Mouse (Mus musculus) neutrophil, adult 83 days (primary cell): ENCODE results near the gene Alg14. TPM values are rescaled to one million over a fixed set of nuclear protein-coding genes. Genes with fewer than 3 reads are reported as not detected.

Experiments used
- total RNA-seq, 2 experiments: library from RNA; stranded (reverse); gene quantifications; one replicate each; pipeline ENCODE4 v1.2.4; 2023

The Alg14 gene
- total RNA-seq: 1 to 10 TPM; 6.8 to 8.2 TPM

GRCm38 (mm10) chr3:121291560-121292258, at the start of gene Alg14:
Gene Alg14 (plus strand): TSS chr3:121291773.

GRCm38 (mm10) chr3:121282998-121283397, 8.6 kb upstream of the Alg14 start, which contains the start of gene Tmem56:
Gene Tmem56 (minus strand): TSS chr3:121283098.

Other genes starting within 250 kb of the Alg14 start
- gene Rwdd3, start 120.1 kb upstream of the Alg14 start, total RNA-seq: 1 to 10 TPM; 2.3 TPM
- gene Tmem56, start 8.7 kb upstream of the Alg14 start, total RNA-seq: 10 to 100 TPM in 1 of 2 experiments, 1 to 10 TPM in 1; 9.2 to 11.9 TPM
- 1 to 10 TPM; 5.5 to 6.5 TPM for gene Cnn3, start 134.7 kb downstream of the Alg14 start, total RNA-seq
- not detected for gene Slc44a3, start 240.6 kb downstream of the Alg14 start, total RNA-seq